Mouse (Mus musculus) liver, postnatal 0 days (tissue): ENCODE measurements around the gene Herc3. TPM values are rescaled to one million over a fixed set of nuclear protein-coding genes. Genes with fewer than 3 reads are reported as not detected.
"Not testable (repeated sequence)": the region's sequence is repeated elsewhere in the genome, so short reads cannot be mapped to it uniquely, and the experiment has no call there.

Source experiments
- ATAC-seq: fragments of 200-750 bp; cut with Nextera tagmentation; 2 replicates; pipeline ENCODE4 v1.8.0; 2017; ENCODE audit warnings: mild to moderate bottlenecking, moderate library complexity
- DNase-seq: peaks from one replicate; pipeline ENCODE4 v3.0.0-alpha.2; 2016
- H3K27ac ChIP-seq: fragments of 300-500 bp; sonication (generic); 2 replicates; pipeline ENCODE4 v1.5.1; 2014; ENCODE audit warnings: antibody characterized with exemption, moderate library complexity, mild to moderate bottlenecking, low read depth
- H3K27me3 ChIP-seq: fragments of 300-500 bp; sonication (generic); 2 replicates; pipeline ENCODE4 v1.6.1; 2014; ENCODE audit warnings: low read length, control low read depth, mixed read lengths; ENCODE audit not compliant: insufficient read depth
- H3K36me3 ChIP-seq: fragments of 300-500 bp; sonication (generic); replicated peaks from 2 replicates; pipeline ENCODE4 v1.6.1; 2014; ENCODE audit warnings: mild to moderate bottlenecking, control low read depth, low read length, moderate library complexity, mixed read lengths; ENCODE audit not compliant: insufficient read depth
- H3K4me1 ChIP-seq: fragments of 300-500 bp; sonication (generic); 2 replicates; pipeline ENCODE4 v1.6.1; 2014; ENCODE audit warnings: antibody characterized with exemption, mild to moderate bottlenecking, control low read depth; ENCODE audit not compliant: insufficient read depth
- H3K4me2 ChIP-seq: fragments of 300-500 bp; sonication (generic); 2 replicates; pipeline ENCODE4 v1.6.1; 2014; ENCODE audit warnings: low read depth, mild to moderate bottlenecking, low read length, moderate library complexity, mixed read lengths
- H3K4me3 ChIP-seq: fragments of 300-500 bp; sonication (generic); 2 replicates; pipeline ENCODE4 v1.5.1; 2014; ENCODE audit warnings: low read depth, low read length
- H3K9ac ChIP-seq: fragments of 300-500 bp; sonication (generic); replicated peaks from 2 replicates; pipeline ENCODE4 v1.6.1; 2014; ENCODE audit warnings: mild to moderate bottlenecking, moderate library complexity
- H3K9me3 ChIP-seq: fragments of 300-500 bp; sonication (generic); 2 replicates; pipeline ENCODE4 v1.6.1; 2016; ENCODE audit warnings: mild to moderate bottlenecking, control low read depth, low read length, mixed read lengths
- CTCF ChIP-seq: sonication (generic); IDR thresholded peaks from 2 replicates; pipeline ENCODE4 v1.5.1; 2016; ENCODE audit warnings: antibody characterized with exemption, low read depth
- EP300 ChIP-seq: IDR thresholded peaks from 2 replicates; pipeline ENCODE4 v1.6.1; 2016; ENCODE audit warnings: antibody characterized with exemption, low read depth, mild to moderate bottlenecking
- WGBS: fragments of 180-500 bp; shearing (Covaris S2); extraction: QIAGEN DNeasy Blood & Tissue Kit; methylation state at CpG from one replicate; pipeline ENCODE4 v1.1.7; 2014; ENCODE audit not compliant: insufficient replicate concordance; 5-methylcytosine and 5-hydroxymethylcytosine counted together
- polyA plus RNA-seq: library from polyadenylated mRNA; unstranded; fragments of >200 nt; fragmentation: Nextera tagmentation; extraction: Ambion mirVana; gene quantifications from 2 replicates; pipeline ENCODE4 v1.2.1, GENCODE M21; 2015

Herc3 gene
- 2.5 and 2.7 TPM in 2 replicates for polyA plus RNA-seq

- 0% methylated on average over 51 of the region's 83 CpGs for WGBS
- ATAC-seq (peak; percentile 93), DNase-seq (peak; percentile 90)
- Histone ChIP-seq H3K27ac (peak within 1 kb of the TSS; percentile 80), H3K4me1 (peaks cover 9% of the 10 kb centered on the region), H3K36me3 (no peaks in the 10 kb centered on the region), H3K9ac (peak within 1 kb of the TSS; percentile 71), H3K4me2 (peak within 1 kb of the TSS; percentile 87), H3K4me3 (peak within 1 kb of the TSS; percentile 83), H3K9me3 (no peaks in the 10 kb centered on the region), H3K27me3 (no peaks in the 10 kb centered on the region)
- no peak for TF ChIP-seq EP300
- TF ChIP-seq CTCF: no peak
These were observed at the start of gene Herc3 for GRCm38 (mm10) chr6:58831232-58832009. Gene Herc3 (plus strand): TSS chr6:58831465.

- no peak for ATAC-seq
- H3K36me3 ChIP-seq: no peaks in the 10 kb centered on the region
- H3K4me2 ChIP-seq: no peak overlapping the region
- H3K9me3 ChIP-seq: no peaks in the 10 kb centered on the region
- no peaks in the 10 kb centered on the region for H3K4me1 ChIP-seq
- no peaks in the 10 kb centered on the region for H3K27me3 ChIP-seq
- no peak for TF ChIP-seq EP300
- no peak overlapping the region for H3K9ac ChIP-seq
- DNase-seq: no peak
- no peak overlapping the region for H3K27ac ChIP-seq
- no peak overlapping the region for H3K4me3 ChIP-seq
These were observed 29.9 kb upstream of the Herc3 start for GRCm38 (mm10) chr6:58801394-58801793.

GRCm38 (mm10) chr6:58814381-58814780 lies 16.9 kb upstream of the Herc3 start:
- DNase-seq (no peak), ATAC-seq (no peak)
- TF ChIP-seq EP300 (no peak), CTCF (no peak)
- Histone ChIP-seq H3K27me3 (no peaks in the 10 kb centered on the region), H3K9me3 (no peaks in the 10 kb centered on the region), H3K4me2 (no peak overlapping the region), H3K4me3 (no peak overlapping the region), H3K36me3 (no peaks in the 10 kb centered on the region), H3K9ac (no peak overlapping the region), H3K4me1 (no peaks in the 10 kb centered on the region), H3K27ac (no peak overlapping the region)

GRCm38 (mm10) chr6:58817037-58817436 lies 14.2 kb upstream of the Herc3 start:
- 90% methylated on average over 5 of the region's 11 CpGs for WGBS
- not testable (repeated sequence) for DNase-seq

GRCm38 (mm10) chr6:58825619-58826018 lies 5.6 kb upstream of the Herc3 start:
- ATAC-seq: no peak
- Histone ChIP-seq H3K9ac (no peak overlapping the region), H3K4me1 (no peaks in the 10 kb centered on the region; the same call in 1 of the 2 replicates), H3K4me3 (no peak overlapping the region), H3K27me3 (no peaks in the 10 kb centered on the region), H3K27ac (no peak overlapping the region), H3K4me2 (no peak overlapping the region), H3K36me3 (no peaks in the 10 kb centered on the region), H3K9me3 (no peaks in the 10 kb centered on the region)
- WGBS: 66% methylated on average over 2 of the region's 2 CpGs
- no peak for DNase-seq
- TF ChIP-seq EP300 (no peak), CTCF (no peak)

More at GRCm38 (mm10) chr6:58817037-58817436, 14.2 kb upstream of the Herc3 start:
- not testable (repeated sequence) for H3K9ac ChIP-seq, H3K27ac ChIP-seq, H3K9me3 ChIP-seq, H3K27me3 ChIP-seq, ATAC-seq, H3K36me3 ChIP-seq, H3K4me2 ChIP-seq, H3K4me3 ChIP-seq, H3K4me1 ChIP-seq

- Histone ChIP-seq H3K36me3 (no peaks in the 10 kb centered on the region), H3K27ac (no peak overlapping the region), H3K9me3 (no peaks in the 10 kb centered on the region), H3K4me2 (no peak overlapping the region), H3K4me1 (no peaks in the 10 kb centered on the region; the same call in 1 of the 2 replicates), H3K27me3 (no peaks in the 10 kb centered on the region), H3K4me3 (no peak overlapping the region), H3K9ac (no peak overlapping the region)
- TF ChIP-seq CTCF (no peak), EP300 (no peak)
- 71% methylated on average over 2 of the region's 2 CpGs for WGBS
- no peak for ATAC-seq
- DNase-seq: no peak
These were observed 5.2 kb upstream of the Herc3 start for GRCm38 (mm10) chr6:58826089-58826488.

GRCm38 (mm10) chr6:58828582-58828981 lies 2.7 kb upstream of the Herc3 start:
- no peak for ATAC-seq
- Histone ChIP-seq H3K9ac (no peak overlapping the region), H3K4me2 (no peak overlapping the region), H3K4me3 (no peak overlapping the region), H3K36me3 (no peaks in the 10 kb centered on the region), H3K9me3 (no peaks in the 10 kb centered on the region), H3K27ac (no peak overlapping the region), H3K4me1 (peaks cover 9% of the 10 kb centered on the region), H3K27me3 (no peaks in the 10 kb centered on the region)
- no peak for TF ChIP-seq CTCF
- TF ChIP-seq EP300: no peak
- DNase-seq: no peak
- 93% methylated on average over 1 of the region's 1 CpGs for WGBS
